Mouse (Mus musculus) cerebellum, adult 11-12 months (tissue): ENCODE data around the gene Olfr77.

ENCODE experiments used
- DNase-seq: peaks from one replicate; pipeline ENCODE4 v3.0.0; 2022

Olfr77 gene

DNA sequence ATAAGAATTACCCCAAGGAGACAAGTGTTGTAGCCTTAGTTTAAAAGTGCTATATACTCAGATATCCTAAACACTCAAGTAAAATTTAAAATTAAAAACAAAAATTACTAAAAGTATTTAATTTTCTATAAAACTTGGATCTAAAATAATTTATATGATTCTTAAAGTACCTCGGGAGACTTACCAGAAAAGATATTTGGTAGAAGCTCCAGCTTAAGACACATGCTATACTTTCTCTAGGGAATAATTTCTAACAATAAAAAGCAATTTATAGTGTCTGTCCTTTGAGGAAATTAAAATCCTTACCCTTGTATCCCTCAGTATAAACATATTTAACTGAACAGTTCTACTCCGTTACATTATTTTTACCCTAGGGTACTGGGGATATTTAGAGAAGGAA is at the start of gene Olfr77:
Gene Olfr77, plus strand, starts transcription at position 301 of the 400 bp plus-strand sequence.
- no peak for DNase-seq

DNA sequence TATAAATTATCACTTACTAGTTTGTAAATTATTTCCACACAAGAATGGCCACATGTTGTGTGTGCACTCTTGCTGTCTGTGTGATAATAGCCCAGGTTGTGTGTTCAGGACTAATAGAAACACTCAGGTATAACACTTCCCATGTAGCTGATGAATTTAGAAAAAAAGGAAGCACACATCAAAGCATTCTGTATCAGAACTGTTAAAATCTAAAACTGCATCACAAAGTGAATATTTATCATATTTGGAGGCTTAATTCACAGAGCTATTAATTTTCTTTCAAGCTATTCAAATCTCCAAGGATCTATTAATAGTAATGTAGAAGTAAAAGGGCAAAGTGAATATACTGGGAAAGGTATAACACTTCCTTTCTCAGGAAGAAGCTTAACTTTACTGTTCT is 28.8 kb upstream of the Olfr77 start, which contains the start of gene Olfr862:
Gene Olfr862, minus strand, starts transcription at position 101 of the 400 bp plus-strand sequence.
- no peak for DNase-seq

DNA sequence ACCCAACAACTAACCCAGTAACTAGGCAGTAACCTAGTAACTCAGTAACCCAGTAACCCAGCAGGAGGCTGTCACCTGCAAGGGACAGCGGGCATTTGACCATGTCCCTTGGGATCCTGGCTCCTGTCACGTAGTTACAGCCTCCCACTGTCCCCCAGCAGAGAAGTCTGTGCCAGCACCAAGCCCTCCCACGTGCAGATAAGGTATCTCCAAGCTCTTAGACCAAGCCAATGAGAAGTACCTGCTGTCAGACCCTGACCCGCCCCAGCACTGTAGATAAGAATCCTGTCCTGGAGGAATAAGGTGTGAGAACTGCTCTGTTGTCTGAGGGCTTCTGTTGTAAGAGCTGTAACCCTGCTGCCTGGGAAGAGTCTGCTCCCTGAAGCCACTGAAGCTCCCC is 5.5 kb upstream of the Olfr77 start:
- DNase-seq: no peak
